Mouse (Mus musculus) common myeloid progenitor, adult 5-6 weeks (primary cell): ENCODE data around the gene Ifitm2. TPM values are rescaled to one million over a fixed set of nuclear protein-coding genes. Genes with fewer than 3 reads are reported as not detected.

Experiments used
- ATAC-seq: replicated peaks from 2 replicates; pipeline ENCODE4 v1.8.0; 2016; ENCODE audit warnings: low read depth, mild to moderate bottlenecking, moderate TSS enrichment, inconsistent platforms; ENCODE audit not compliant: poor library complexity, severe bottlenecking
- total RNA-seq: library from RNA; stranded (forward); fragments of 200-1000, 187-1606 nt; gene quantifications from 2 replicates; pipeline ENCODE4 v1.2.3, GENCODE M21; 2017

The Ifitm2 gene
- total RNA-seq, 1 experiment from 2014 or later = 332 TPM

GRCm38 (mm10) chr7:140912846-140913482 lies 42.8 kb downstream of the Ifitm2 start:
- ATAC-seq = no peak

DNA sequence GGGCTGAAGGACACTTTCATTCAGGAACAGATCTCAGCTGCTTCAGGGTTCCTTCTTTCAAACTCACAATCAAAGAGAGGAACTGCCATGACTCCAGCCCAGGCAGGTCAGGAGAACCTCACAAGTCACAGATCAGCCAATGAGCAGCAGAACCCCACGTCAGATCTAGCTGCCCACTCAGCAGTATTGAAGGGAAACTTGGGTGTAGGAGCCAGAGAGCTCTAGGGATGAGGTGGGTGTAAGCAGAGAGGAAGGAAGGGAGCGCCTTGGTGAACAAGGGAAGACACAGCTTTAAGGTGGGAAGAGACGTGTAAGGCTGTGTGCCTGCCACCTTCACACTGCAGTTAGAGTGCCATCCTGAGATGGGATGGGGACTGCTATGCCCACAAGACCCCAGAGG lies 43.5 kb downstream of the Ifitm2 start:
- no peak for ATAC-seq

DNA sequence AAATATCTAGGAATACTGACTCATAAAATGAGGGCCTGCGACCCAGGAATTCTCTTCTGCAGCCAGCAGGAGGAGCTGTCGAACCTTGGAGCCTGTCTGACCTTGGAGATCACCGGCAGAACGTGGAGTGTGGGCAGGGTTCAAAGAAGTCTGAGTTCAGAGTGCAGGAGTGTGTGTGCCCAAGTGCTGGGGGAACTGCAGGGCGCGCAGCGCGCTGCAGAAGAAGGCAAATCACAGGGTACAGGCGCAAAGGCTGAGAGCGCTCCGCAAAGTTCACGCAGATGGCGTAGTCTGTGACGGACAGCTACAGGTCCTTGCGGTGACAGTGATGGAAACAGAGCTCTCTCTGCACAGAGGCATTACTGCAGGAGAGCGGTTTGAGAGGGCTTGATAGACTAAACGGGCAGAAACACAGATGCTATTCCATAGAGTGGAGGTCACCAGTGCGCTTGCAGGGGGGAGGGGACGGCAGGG lies 47.1 kb downstream of the Ifitm2 start:
- ATAC-seq = peak; percentile 98

DNA sequence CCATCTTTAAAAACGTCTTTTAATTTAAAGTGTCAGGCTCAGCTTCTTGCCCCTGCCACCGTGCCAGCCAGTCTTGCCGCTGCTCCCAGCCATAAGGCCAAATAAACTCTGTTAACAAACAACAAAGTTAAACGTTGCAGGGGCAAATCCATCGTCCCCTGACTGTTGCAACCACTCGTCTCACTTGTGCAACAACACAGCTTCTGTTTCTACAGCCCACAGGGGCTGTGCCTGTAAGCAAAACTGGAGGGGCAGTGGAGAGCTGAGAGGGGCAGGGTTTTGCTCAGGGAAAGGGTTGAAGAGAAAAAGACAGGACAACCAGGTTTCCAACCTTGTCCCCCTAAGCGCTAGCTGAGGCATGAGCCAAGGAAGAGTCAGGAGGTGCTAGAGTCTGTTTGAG lies 47.6 kb downstream of the Ifitm2 start:
- ATAC-seq = 0 out of 2 replicates have a peak, but pooled peaks have one; percentile 6

- no peak for ATAC-seq
These were observed 48.1 kb downstream of the Ifitm2 start for GRCm38 (mm10) chr7:140907697-140908096.

DNA sequence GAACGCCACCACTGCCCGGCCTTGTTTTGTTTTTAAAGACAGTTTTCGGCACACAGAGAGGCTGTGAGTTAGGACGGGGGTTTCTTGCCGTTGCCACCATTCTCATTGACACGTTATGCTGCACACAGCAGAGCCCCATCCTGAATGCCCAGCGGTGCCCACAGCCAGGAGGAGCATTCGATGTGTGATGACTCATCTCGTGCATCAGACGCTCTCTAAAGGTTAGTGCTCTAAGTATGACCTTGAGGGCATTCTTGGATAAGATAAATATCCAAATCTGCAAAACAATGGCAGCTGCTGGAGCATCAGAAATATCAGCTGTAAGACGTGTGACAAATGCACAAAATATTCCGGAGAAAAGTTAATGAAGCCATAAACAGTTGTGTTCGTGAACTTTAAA lies 48.7 kb downstream of the Ifitm2 start:
- no peak for ATAC-seq

GRCm38 (mm10) chr7:140905642-140906081 lies 50.1 kb downstream of the Ifitm2 start:
- ATAC-seq = no peak

Other genes with a start within 250 kb of the Ifitm2 start
- not detected in 2 replicates for gene Cyp2e1, start 192.2 kb downstream of the Ifitm2 start, total RNA-seq
- gene Syce1, start 168.1 kb downstream of the Ifitm2 start, total RNA-seq = 0.15 and 0.23 TPM in 2 replicates
- 1.5 and 3.0 TPM in 2 replicates for gene Zfp941, start 133.8 kb downstream of the Ifitm2 start, total RNA-seq
- gene Urah, start 121.0 kb downstream of the Ifitm2 start, total RNA-seq = not detected in 2 replicates
- gene Scgb1c1, start 110.4 kb downstream of the Ifitm2 start, total RNA-seq = not detected in 2 replicates
- gene Odf3, start 108.2 kb downstream of the Ifitm2 start, total RNA-seq = not detected in 2 replicates
- 0.50 TPM in 1 of 2 replicates, not detected in the other for gene Gm45785, start 99.7 kb downstream of the Ifitm2 start, total RNA-seq
- gene Ric8a, start 99.0 kb downstream of the Ifitm2 start, total RNA-seq = 36.0 and 38.0 TPM in 2 replicates
- gene Bet1l, start 98.4 kb downstream of the Ifitm2 start, total RNA-seq = 13.8 and 24.0 TPM in 2 replicates
- gene Psmd13, start 74.0 kb downstream of the Ifitm2 start, total RNA-seq = 182 and 184 TPM in 2 replicates
- gene Sirt3, start 73.7 kb downstream of the Ifitm2 start, total RNA-seq = 34.3 and 38.6 TPM in 2 replicates
- gene Cox8b, start 55.5 kb downstream of the Ifitm2 start, total RNA-seq = not detected in 2 replicates
- gene Nlrp6, start 35.1 kb downstream of the Ifitm2 start, total RNA-seq = 0.18 and 0.49 TPM in 2 replicates
- gene Pgghg, start 14.6 kb downstream of the Ifitm2 start, total RNA-seq = 8.0 and 12.1 TPM in 2 replicates
- not detected in 2 replicates for gene Ifitm5, start 5.7 kb downstream of the Ifitm2 start, total RNA-seq
- 0.96 TPM in 1 of 2 replicates, not detected in the other for gene Gm45717, start 50 bp downstream of the Ifitm2 start, total RNA-seq
- gene Ifitm1, start 11.2 kb upstream of the Ifitm2 start, total RNA-seq = 120 and 124 TPM in 2 replicates
- gene Ifitm3, start 54.8 kb upstream of the Ifitm2 start, total RNA-seq = 143 and 146 TPM in 2 replicates
- 8.2 TPM in 1 of 2 replicates, not detected in the other for gene Ifitm6, start 61.9 kb upstream of the Ifitm2 start, total RNA-seq
- gene Gm17387, start 73.1 kb upstream of the Ifitm2 start, total RNA-seq = not detected in 2 replicates
- gene B4galnt4, start 105.1 kb upstream of the Ifitm2 start, total RNA-seq = 0.19 and 0.82 TPM in 2 replicates
- 0.19 and 3.4 TPM in 2 replicates for gene Pkp3, start 122.2 kb upstream of the Ifitm2 start, total RNA-seq
- 17.7 and 26.1 TPM in 2 replicates for gene Sigirr, start 144.6 kb upstream of the Ifitm2 start, total RNA-seq
- gene Ano9, start 161.8 kb upstream of the Ifitm2 start, total RNA-seq = not detected in 2 replicates
- 12.8 and 16.6 TPM in 2 replicates for gene Ptdss2, start 166.4 kb upstream of the Ifitm2 start, total RNA-seq
- 42.0 and 54.6 TPM in 2 replicates for gene Rnh1, start 216.9 kb upstream of the Ifitm2 start, total RNA-seq
- 23.5 and 36.8 TPM in 2 replicates for gene Hras, start 238.0 kb upstream of the Ifitm2 start, total RNA-seq
- 1.2 TPM in 2 replicates for gene Lrrc56, start 238.2 kb upstream of the Ifitm2 start, total RNA-seq